Mouse (Mus musculus): ENCODE measurements around the gene Vsig4.
"Not testable (repeated sequence)": the region's sequence is repeated elsewhere in the genome, so short reads cannot be mapped to it uniquely, and the experiment has no call there.

The Vsig4 gene

GRCm38 (mm10) chrX:96293338-96293737 is at the start of gene Vsig4:
TSS of gene Vsig4 (minus strand) at chrX:96293438.
- no peak for DNase-seq (ENCODE audit: low spot score in 2 of 2)

GRCm38 (mm10) chrX:96339108-96339507 is 45.9 kb upstream of the Vsig4 start:
- DNase-seq (ENCODE audit: low spot score in 2 of 2): no peak

- no peak for DNase-seq (ENCODE audit: low spot score in 2 of 2)
Measured at GRCm38 (mm10) chrX:96329764-96330163, 36.5 kb upstream of the Vsig4 start.

GRCm38 (mm10) chrX:96256509-96256908 is 36.7 kb downstream of the Vsig4 start:
- no peak for DNase-seq (ENCODE audit: low spot score in 2 of 2)

- no peak for DNase-seq (ENCODE audit: low spot score in 2 of 2)
Measured at GRCm38 (mm10) chrX:96239644-96240043, 53.6 kb downstream of the Vsig4 start.

GRCm38 (mm10) chrX:96239037-96239436 is 54.2 kb downstream of the Vsig4 start:
- DNase-seq (ENCODE audit: low spot score in 2 of 2): no peak

- DNase-seq (ENCODE audit: low spot score in 2 of 2): no peak
Measured at GRCm38 (mm10) chrX:96235775-96236174, 57.5 kb downstream of the Vsig4 start.

GRCm38 (mm10) chrX:96227030-96227429 is 66.2 kb downstream of the Vsig4 start:
- no peak for DNase-seq (ENCODE audit: low spot score in 2 of 2)

- DNase-seq (ENCODE audit: low spot score in 2 of 2): no peak
Measured at GRCm38 (mm10) chrX:96225474-96225873, 67.8 kb downstream of the Vsig4 start.

- DNase-seq (ENCODE audit: low spot score in 2 of 2): no peak
Measured at GRCm38 (mm10) chrX:96224210-96224609, 69.0 kb downstream of the Vsig4 start.

GRCm38 (mm10) chrX:96218088-96218487 is 75.2 kb downstream of the Vsig4 start:
- DNase-seq (ENCODE audit: low spot score in 2 of 2): no peak

- no peak for DNase-seq (ENCODE audit: low spot score in 2 of 2)
Measured at GRCm38 (mm10) chrX:96206872-96207271, 86.4 kb downstream of the Vsig4 start.

- not testable (repeated sequence) for DNase-seq (ENCODE audit: low spot score in 2 of 2)
Measured at GRCm38 (mm10) chrX:96205143-96205542, 88.1 kb downstream of the Vsig4 start.
